Mouse (Mus musculus) urinary bladder, postnatal 14 days (tissue): Measurements from ENCODE around the gene Kcnk16.
"Not testable (repeated sequence)": the region's sequence is repeated elsewhere in the genome, so short reads cannot be mapped to it uniquely, and the experiment has no call there.

ENCODE experiments used
- DNase-seq: peaks from one replicate; pipeline ENCODE4 v3.0.0; 2021; ENCODE audit warnings: low spot score

Kcnk16 gene

GRCm38 (mm10) chr14:20269082-20269809, at the start of gene Kcnk16:
TSS of gene Kcnk16 (minus strand) at chr14:20269199.
- DNase-seq: no peak

GRCm38 (mm10) chr14:20315137-20315536, 46.1 kb upstream of the Kcnk16 start:
- no peak for DNase-seq

- not testable (repeated sequence) for DNase-seq
Observed at GRCm38 (mm10) chr14:20305085-20305484, 36.1 kb upstream of the Kcnk16 start.

GRCm38 (mm10) chr14:20298131-20298530, 29.1 kb upstream of the Kcnk16 start:
- DNase-seq: peak; percentile 33

- no peak for DNase-seq
Observed at GRCm38 (mm10) chr14:20297616-20298015, 28.6 kb upstream of the Kcnk16 start.

GRCm38 (mm10) chr14:20294947-20295346, 25.9 kb upstream of the Kcnk16 start:
- DNase-seq: no peak

- peak; percentile 87 for DNase-seq
Observed at GRCm38 (mm10) chr14:20294117-20294892, 25.3 kb upstream of the Kcnk16 start, which contains the start of gene Nudt13. TSS of gene Nudt13 (plus strand) at chr14:20294697.

GRCm38 (mm10) chr14:20291391-20291790, 22.4 kb upstream of the Kcnk16 start:
- DNase-seq: peak; percentile 29

- no peak for DNase-seq
Observed at GRCm38 (mm10) chr14:20268421-20268820, 578 bp downstream of the Kcnk16 start.

GRCm38 (mm10) chr14:20262346-20262745, 6.7 kb downstream of the Kcnk16 start:
- no peak for DNase-seq

- DNase-seq: peak; percentile 82
Observed at GRCm38 (mm10) chr14:20258185-20259113, 10.6 kb downstream of the Kcnk16 start.

GRCm38 (mm10) chr14:20250237-20251171, 18.5 kb downstream of the Kcnk16 start:
- no peak for DNase-seq

- no peak for DNase-seq
Observed at GRCm38 (mm10) chr14:20248001-20248400, 21.0 kb downstream of the Kcnk16 start.

GRCm38 (mm10) chr14:20246811-20247266, 22.2 kb downstream of the Kcnk16 start:
- peak; percentile 75 for DNase-seq

GRCm38 (mm10) chr14:20245861-20246260, 23.1 kb downstream of the Kcnk16 start:
- DNase-seq: no peak

- DNase-seq: no peak
Observed at GRCm38 (mm10) chr14:20245318-20245717, 23.7 kb downstream of the Kcnk16 start.

GRCm38 (mm10) chr14:20243158-20243557, 25.8 kb downstream of the Kcnk16 start:
- DNase-seq: no peak

GRCm38 (mm10) chr14:20242454-20242853, 26.5 kb downstream of the Kcnk16 start:
- DNase-seq: no peak

- DNase-seq: no peak
Observed at GRCm38 (mm10) chr14:20234403-20234802, 34.6 kb downstream of the Kcnk16 start.

GRCm38 (mm10) chr14:20233016-20233980, 35.7 kb downstream of the Kcnk16 start:
- DNase-seq: no peak
